Mouse (Mus musculus) bone marrow, adult 2 months (tissue): ENCODE data around the gene Sstr3. TPM values are rescaled to one million over a fixed set of nuclear protein-coding genes. Genes with fewer than 3 reads are reported as not detected.
A peak's percentile ranks its signal among the peaks of the same experiment; 100 is the strongest.

Experiments
- H3K27ac ChIP-seq: fragments of 200-500 bp; 2 replicates; pipeline ENCODE4 v1.5.1; 2012; ENCODE audit warnings: low read depth, mild to moderate bottlenecking, control low read depth, inconsistent platforms, low read length; ENCODE audit not compliant: control insufficient read depth, poor library complexity, insufficient read depth
- H3K4me1 ChIP-seq: fragments of 200-500 bp; 2 replicates; pipeline ENCODE4 v1.6.1; 2011; ENCODE audit warnings: low read length; ENCODE audit not compliant: control insufficient read depth, insufficient read depth
- H3K4me3 ChIP-seq: fragments of 200-500 bp; replicated peaks from 2 replicates; pipeline ENCODE3; 2011; ENCODE audit warnings: mild to moderate bottlenecking, low read depth, low read length, control low read depth; ENCODE audit not compliant: control insufficient read depth
- CTCF ChIP-seq: fragments of 200-500 bp; IDR thresholded peaks from 2 replicates; pipeline ENCODE4 v1.5.1; 2011; ENCODE audit warnings: low read length, control low read depth; ENCODE audit not compliant: control insufficient read depth, insufficient read depth
- POLR2A ChIP-seq: fragments of 200-500 bp; IDR thresholded peaks from 2 replicates; pipeline ENCODE4 v1.6.1; 2011; ENCODE audit warnings: low read depth, mild to moderate bottlenecking, control low read depth, low read length, borderline replicate concordance; ENCODE audit not compliant: control insufficient read depth
- WGBS: fragments of 180-500 bp; shearing (Covaris S2); methylation state at CpG from one replicate; pipeline ENCODE4 v1.1.7; 2018; 5-methylcytosine and 5-hydroxymethylcytosine counted together
- polyA plus RNA-seq: library from polyadenylated mRNA; stranded (reverse); fragments of >200 nt; gene quantifications from 2 replicates; pipeline ENCODE4 v1.2.4, GENCODE M21; 2011; ENCODE audit warnings: low replicate concordance; ENCODE audit not compliant: missing spikeins, insufficient read depth, insufficient read length

Gene Sstr3
- not detected in 2 replicates for polyA plus RNA-seq

GRCm38 (mm10) chr15:78544561-78545001, at the start of gene Sstr3:
Gene Sstr3 (minus strand): TSS chr15:78544685.
- no peak within 1 kb of the TSS for H3K27ac ChIP-seq
- H3K4me3 ChIP-seq = no peak within 1 kb of the TSS
- H3K4me1 ChIP-seq = no peaks in the 10 kb centered on the region; the same call in 1 of the 2 replicates
- no peak for TF ChIP-seq POLR2A
- TF ChIP-seq CTCF = no peak
- WGBS = 9% methylated on average over 14 of the region's 14 CpGs

DNA sequence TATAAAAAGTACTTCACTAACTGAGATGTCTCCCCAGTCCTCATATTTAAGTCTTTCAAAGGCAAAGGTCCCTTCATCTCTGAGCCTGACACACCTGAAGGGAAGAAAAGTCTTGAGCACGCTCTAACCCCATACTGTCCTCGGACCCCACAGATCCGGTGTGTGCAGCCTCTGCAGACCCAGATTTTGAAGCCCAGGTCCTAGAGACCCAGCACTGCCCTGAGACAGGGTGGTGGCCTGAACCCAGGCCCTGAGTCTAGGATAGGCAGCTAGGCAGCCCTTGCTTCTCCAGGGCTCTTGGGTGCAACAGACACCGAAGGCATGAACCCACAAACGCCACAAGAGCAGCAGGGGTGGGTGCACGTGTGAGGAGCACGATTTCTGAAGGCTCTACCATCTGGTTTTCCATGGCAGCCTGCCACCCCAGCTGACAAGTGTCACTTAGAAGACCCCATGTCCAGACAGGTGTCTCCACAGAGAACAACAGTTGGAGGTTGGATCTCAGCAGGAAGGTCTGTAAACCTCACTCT, 49.5 kb upstream of the Sstr3 start:
- 42% methylated on average over 7 of the region's 7 CpGs for WGBS
- Histone ChIP-seq H3K27ac (no peak overlapping the region; the same call in 1 of the 2 replicates), H3K4me1 (peaks cover 8% of the 10 kb centered on the region), H3K4me3 (no peak overlapping the region)
- no peak for TF ChIP-seq POLR2A

DNA sequence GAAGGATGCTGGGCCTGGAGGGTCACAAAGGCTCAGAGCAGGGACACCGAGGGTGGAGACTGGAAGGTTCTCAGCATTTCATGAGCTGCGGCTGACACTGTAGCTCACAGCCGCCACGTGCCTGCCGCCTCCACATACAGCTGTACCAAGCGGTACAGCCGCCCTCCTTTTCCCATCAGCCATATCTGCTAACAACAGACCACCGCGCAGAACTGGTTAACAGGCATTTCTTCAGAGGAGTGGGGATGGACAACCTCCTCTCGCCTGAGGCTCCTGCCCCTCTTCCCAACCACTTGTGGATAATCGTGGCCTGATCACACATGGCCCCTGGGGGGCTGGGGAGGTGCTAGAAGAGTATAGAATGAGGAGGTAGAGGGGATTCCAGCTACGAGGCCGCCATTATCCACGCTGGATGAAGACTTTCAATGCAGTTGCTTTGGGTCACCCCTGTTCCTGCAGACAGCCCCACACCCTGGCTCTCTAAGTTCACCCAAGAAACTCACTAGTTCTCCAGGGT, 48.0 kb upstream of the Sstr3 start:
- no peak for TF ChIP-seq CTCF
- no peak for TF ChIP-seq POLR2A
- WGBS = 80% methylated on average over 14 of the region's 14 CpGs
- Histone ChIP-seq H3K4me1 (peaks cover 12% of the 10 kb centered on the region), H3K4me3 (no peak overlapping the region), H3K27ac (peak overlapping the region; percentile 2; the same call in 1 of the 2 replicates)

GRCm38 (mm10) chr15:78591680-78592451, 47.4 kb upstream of the Sstr3 start:
- TF ChIP-seq POLR2A (no peak), CTCF (no peak)
- peaks cover 12% of the 10 kb centered on the region for H3K4me1 ChIP-seq
- H3K27ac ChIP-seq = peak overlapping the region; percentile 34
- WGBS = 30% methylated on average over 15 of the region's 15 CpGs
- H3K4me3 ChIP-seq = no peak overlapping the region

- no peak overlapping the region for H3K4me3 ChIP-seq
- peaks cover 10% of the 10 kb centered on the region for H3K4me1 ChIP-seq
- 70% methylated on average over 6 of the region's 6 CpGs for WGBS
- TF ChIP-seq POLR2A (no peak), CTCF (no peak)
- no peak overlapping the region for H3K27ac ChIP-seq
Measured at GRCm38 (mm10) chr15:78590785-78591184, 46.3 kb upstream of the Sstr3 start.

DNA sequence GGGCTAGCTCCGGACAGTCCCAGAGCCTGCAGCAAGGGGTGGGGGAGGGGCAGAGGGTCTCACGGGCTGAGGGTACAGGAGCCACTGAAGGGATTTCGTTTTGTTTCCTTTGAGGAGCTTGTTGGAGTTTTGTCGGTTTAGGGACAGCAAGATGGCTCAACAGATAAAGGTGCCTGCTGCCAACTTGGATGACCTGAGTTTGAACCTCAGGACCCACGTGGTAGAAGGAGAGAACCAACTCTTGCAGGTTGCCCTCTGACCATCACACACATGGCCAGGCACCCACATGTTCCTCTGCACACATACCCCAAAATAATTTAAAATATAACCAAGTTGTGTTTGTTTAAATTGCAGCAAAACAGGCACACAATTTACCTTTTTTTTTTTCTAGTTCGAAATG, 45.5 kb upstream of the Sstr3 start:
- Histone ChIP-seq H3K4me3 (no peak overlapping the region), H3K27ac (no peak overlapping the region), H3K4me1 (peaks cover 10% of the 10 kb centered on the region)
- WGBS = 43% methylated on average over 6 of the region's 6 CpGs
- TF ChIP-seq POLR2A (no peak), CTCF (no peak)

GRCm38 (mm10) chr15:78588900-78589299, 44.4 kb upstream of the Sstr3 start:
- Histone ChIP-seq H3K27ac (peak overlapping the region; percentile 57; the same call in 1 of the 2 replicates), H3K4me3 (no peak overlapping the region), H3K4me1 (peaks cover 10% of the 10 kb centered on the region)
- 17% methylated on average over 4 of the region's 4 CpGs for WGBS
- TF ChIP-seq POLR2A (no peak), CTCF (no peak)

DNA sequence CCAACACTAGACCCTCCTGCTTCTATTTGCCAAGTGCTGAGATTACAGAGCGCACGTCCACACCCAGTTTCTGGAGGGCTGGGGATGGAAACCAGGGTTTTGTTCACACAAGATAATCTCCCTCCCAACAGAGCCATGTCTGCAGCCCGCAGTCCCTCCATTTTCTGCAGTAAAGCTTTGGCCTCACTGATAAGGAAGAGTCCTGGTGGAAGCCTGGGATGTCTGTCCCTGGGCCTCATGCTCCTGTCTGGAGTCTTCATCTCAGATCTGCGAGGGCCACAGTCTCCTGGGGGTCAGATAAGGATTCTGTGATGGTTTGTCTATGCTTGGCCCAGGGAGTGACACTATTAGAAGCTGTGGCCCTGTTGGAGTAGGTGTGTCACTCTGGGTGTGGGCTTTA, 43.6 kb upstream of the Sstr3 start:
- no peak for TF ChIP-seq CTCF
- no peak for TF ChIP-seq POLR2A
- Histone ChIP-seq H3K4me3 (no peak overlapping the region), H3K27ac (no peak overlapping the region), H3K4me1 (peaks cover 10% of the 10 kb centered on the region)
- 69% methylated on average over 4 of the region's 4 CpGs for WGBS
